Mouse (Mus musculus) kidney, adult 2 months (tissue): ENCODE measurements around the gene Slc1a3. TPM values are rescaled to one million over a fixed set of nuclear protein-coding genes. Genes with fewer than 3 reads are reported as not detected.

ENCODE experiments used
- DNase-seq: peaks from one replicate; pipeline ENCODE4 v3.0.0; 2021
- H3K27ac ChIP-seq: fragments of 200-500 bp; 2 replicates; pipeline ENCODE4 v1.5.1; 2012; ENCODE audit warnings: low read depth, low read length, control low read depth, inconsistent platforms; ENCODE audit not compliant: insufficient read depth
- H3K27me3 ChIP-seq: fragments of 200-500 bp; replicated peaks from 2 replicates; pipeline ENCODE4 v1.6.1; 2012; ENCODE audit warnings: mild to moderate bottlenecking, moderate library complexity, low read length, inconsistent platforms; ENCODE audit not compliant: control insufficient read depth, insufficient read depth
- H3K36me3 ChIP-seq: fragments of 200-500 bp; 2 replicates; pipeline ENCODE4 v1.6.1; 2012; ENCODE audit warnings: mild to moderate bottlenecking, moderate library complexity, low read length, inconsistent platforms; ENCODE audit not compliant: control insufficient read depth, insufficient read depth
- H3K4me1 ChIP-seq: fragments of 200-500 bp; 2 replicates; pipeline ENCODE4 v1.6.1; 2011; ENCODE audit warnings: low read length; ENCODE audit not compliant: control insufficient read depth, insufficient read depth
- H3K4me3 ChIP-seq: fragments of 200-500 bp; 2 replicates; pipeline ENCODE4 v1.5.1; 2011; ENCODE audit warnings: mild to moderate bottlenecking, low read depth, low read length, control low read depth; ENCODE audit not compliant: insufficient read depth
- CTCF ChIP-seq: fragments of 200-500 bp; conservative IDR thresholded peaks from 2 replicates; pipeline ENCODE4 v1.5.1; 2011; ENCODE audit warnings: low read depth, mild to moderate bottlenecking, control low read depth, low read length, moderate library complexity, mixed read lengths; ENCODE audit not compliant: insufficient read depth, insufficient read length
- POLR2A ChIP-seq: fragments of 200-500 bp; IDR thresholded peaks from one replicate; pipeline ENCODE4 v1.6.1; 2011; ENCODE audit warnings: low read depth, low read length, control low read depth
- WGBS: fragments of 180-500 bp; shearing (Covaris S2); methylation state at CpG from one replicate; pipeline ENCODE4 v1.1.7; 2018; 5-methylcytosine and 5-hydroxymethylcytosine counted together
- polyA plus RNA-seq: library from polyadenylated mRNA; depleted of rRNA; stranded (reverse); fragments of >200 nt; gene quantifications from 2 replicates; pipeline ENCODE4 v1.2.3, GENCODE M21; 2012

The Slc1a3 gene
- polyA plus RNA-seq, 1 experiment, result 4.2 TPM

GRCm38 (mm10) chr15:8614701-8615100, 95.9 kb downstream of the Slc1a3 start:
- Histone ChIP-seq H3K36me3 (no peaks in the 10 kb centered on the region), H3K27me3 (no peaks in the 10 kb centered on the region), H3K4me1 (no peaks in the 10 kb centered on the region), H3K27ac (no peak overlapping the region), H3K4me3 (no peak overlapping the region)
- TF ChIP-seq POLR2A (no peak), CTCF (no peak)
- no peak for DNase-seq
- 77% methylated on average over 5 of the region's 5 CpGs for WGBS

DNA sequence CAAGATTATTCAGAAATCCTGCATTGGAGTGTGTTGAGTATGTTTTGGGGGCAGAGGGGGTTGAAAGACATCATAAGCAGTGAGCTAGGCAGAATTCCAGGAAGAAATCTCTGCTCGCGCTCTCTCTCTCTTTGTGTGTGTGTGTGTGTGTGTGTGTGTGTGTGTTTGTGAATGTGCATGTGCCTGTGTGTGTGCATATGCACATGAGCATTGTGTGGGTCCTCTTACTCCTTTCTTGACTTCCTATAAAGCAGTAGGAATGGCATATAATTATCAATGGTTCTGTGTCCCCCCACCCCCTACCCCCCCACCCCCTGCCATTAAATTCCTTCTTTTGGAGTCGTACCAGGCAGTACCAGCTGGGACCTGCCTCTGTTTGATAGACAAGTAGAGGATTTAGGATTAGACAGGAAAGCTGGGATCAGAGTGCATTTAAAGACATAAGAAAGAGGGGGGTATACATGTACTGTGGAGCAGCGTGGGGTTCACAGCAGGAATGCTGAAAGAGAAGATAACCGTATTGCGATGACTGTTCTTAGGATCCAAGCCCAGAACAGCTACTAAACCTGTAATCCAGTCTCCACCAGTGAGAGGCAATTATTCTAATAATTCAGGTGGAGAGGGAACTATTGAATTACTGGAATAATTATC, 104.9 kb downstream of the Slc1a3 start:
- WGBS, result 66% methylated on average over 6 of the region's 6 CpGs
- Histone ChIP-seq H3K27me3 (no peaks in the 10 kb centered on the region), H3K4me1 (no peaks in the 10 kb centered on the region), H3K36me3 (no peaks in the 10 kb centered on the region), H3K4me3 (no peak overlapping the region), H3K27ac (no peak overlapping the region)
- DNase-seq, result no peak
- TF ChIP-seq CTCF, result no peak
- no peak for TF ChIP-seq POLR2A

GRCm38 (mm10) chr15:8602362-8602761, 108.2 kb downstream of the Slc1a3 start:
- Histone ChIP-seq H3K4me1 (no peaks in the 10 kb centered on the region), H3K36me3 (no peaks in the 10 kb centered on the region), H3K27ac (no peak overlapping the region), H3K27me3 (no peaks in the 10 kb centered on the region), H3K4me3 (no peak overlapping the region)
- no peak for TF ChIP-seq POLR2A
- TF ChIP-seq CTCF, result no peak
- no peak for DNase-seq
- 77% methylated on average over 6 of the region's 6 CpGs for WGBS

DNA sequence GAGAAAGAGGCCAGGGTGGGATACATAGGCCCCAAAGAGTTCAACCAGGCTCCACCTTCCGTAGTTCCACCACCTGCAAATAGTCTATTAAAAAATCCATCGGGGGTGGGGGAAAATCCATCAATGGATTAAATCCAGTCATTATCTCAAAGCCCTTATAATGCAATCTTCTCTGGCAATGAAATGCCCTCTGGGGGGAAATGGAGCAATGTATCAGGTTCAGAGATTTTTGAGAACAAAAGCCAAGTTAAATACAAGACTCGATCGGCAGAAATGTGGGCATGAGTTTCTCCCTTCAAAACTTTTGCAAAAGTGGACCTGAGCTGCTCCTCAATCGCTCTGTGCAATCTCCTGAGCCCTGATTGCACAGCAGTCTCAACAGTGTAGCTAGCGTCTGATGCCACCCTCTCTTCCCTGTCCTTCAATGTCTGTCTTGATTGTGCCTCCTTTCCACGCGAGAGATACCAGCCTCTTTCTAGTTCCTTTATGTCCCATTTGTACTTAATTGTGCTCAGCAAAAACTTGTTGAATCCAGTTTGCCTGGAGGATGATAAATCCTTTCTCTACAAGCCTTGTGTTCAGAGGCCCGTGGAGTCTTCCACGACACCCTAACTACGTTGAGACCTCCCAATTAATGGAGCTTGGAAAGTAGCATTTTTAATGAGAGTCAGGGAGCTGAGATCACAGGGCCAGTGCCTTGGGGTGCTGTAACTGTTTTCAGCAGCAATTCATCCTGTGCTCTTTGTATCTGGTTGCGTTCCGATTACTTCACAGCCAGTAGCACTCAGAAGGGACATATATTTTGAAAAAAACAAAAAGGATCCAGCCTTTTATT, 109.0 kb downstream of the Slc1a3 start:
- Histone ChIP-seq H3K36me3 (no peaks in the 10 kb centered on the region), H3K27ac (no peak overlapping the region), H3K4me3 (no peak overlapping the region), H3K27me3 (no peaks in the 10 kb centered on the region), H3K4me1 (no peaks in the 10 kb centered on the region)
- WGBS, result 60% methylated on average over 13 of the region's 13 CpGs
- DNase-seq, result no peak
- TF ChIP-seq CTCF (no peak), POLR2A (no peak)

- 85% methylated on average over 8 of the region's 8 CpGs for WGBS
- no peaks in the 10 kb centered on the region for H3K36me3 ChIP-seq
- no peaks in the 10 kb centered on the region for H3K27me3 ChIP-seq
- DNase-seq, result no peak
- H3K4me3 ChIP-seq, result no peak overlapping the region
- no peaks in the 10 kb centered on the region for H3K4me1 ChIP-seq
- TF ChIP-seq POLR2A (no peak), CTCF (no peak)
- no peak overlapping the region for H3K27ac ChIP-seq
Observed at GRCm38 (mm10) chr15:8596375-8596900, 114.1 kb downstream of the Slc1a3 start.

DNA sequence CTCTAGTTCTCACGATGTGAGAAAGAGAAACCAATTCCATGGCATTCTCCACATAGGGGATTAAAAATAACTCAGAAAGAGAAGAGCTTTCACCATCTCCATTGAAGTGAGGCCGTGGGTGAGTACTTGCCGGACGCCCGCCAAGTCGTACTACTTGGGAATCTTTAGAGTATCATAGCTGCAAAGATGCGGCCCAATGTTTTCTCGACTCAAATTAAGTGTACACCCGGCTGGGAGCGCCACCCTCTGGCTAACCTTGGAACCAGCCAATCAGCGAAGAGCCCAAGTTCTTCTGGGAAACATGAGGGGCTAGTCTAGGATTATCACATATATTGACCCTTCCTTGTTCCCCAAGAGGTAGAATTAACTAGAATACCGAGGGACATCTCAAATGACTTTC, 115.3 kb downstream of the Slc1a3 start:
- no peaks in the 10 kb centered on the region for H3K27me3 ChIP-seq
- WGBS, result 82% methylated on average over 12 of the region's 12 CpGs
- H3K4me1 ChIP-seq, result no peaks in the 10 kb centered on the region
- no peak for DNase-seq
- H3K4me3 ChIP-seq, result no peak overlapping the region
- no peak overlapping the region for H3K27ac ChIP-seq
- TF ChIP-seq CTCF (no peak), POLR2A (no peak)
- no peaks in the 10 kb centered on the region for H3K36me3 ChIP-seq

GRCm38 (mm10) chr15:8589503-8590116, 121.0 kb downstream of the Slc1a3 start:
- Histone ChIP-seq H3K27me3 (no peaks in the 10 kb centered on the region), H3K36me3 (no peaks in the 10 kb centered on the region), H3K27ac (no peak overlapping the region), H3K4me1 (no peaks in the 10 kb centered on the region), H3K4me3 (no peak overlapping the region)
- peak; percentile 75 for DNase-seq
- TF ChIP-seq POLR2A, result no peak
- peak; percentile 84 for TF ChIP-seq CTCF
- WGBS, result 15% methylated on average over 11 of the region's 11 CpGs
